Mouse (Mus musculus) cortical plate, adult 2 months (tissue): ENCODE data around the gene Rpl36a. TPM values are rescaled to one million over a fixed set of nuclear protein-coding genes. Genes with fewer than 3 reads are reported as not detected.
A peak's percentile ranks its signal among the peaks of the same experiment; 100 is the strongest.

Experiments
- H3K27ac ChIP-seq: fragments of 200-500 bp; 2 replicates; pipeline ENCODE4 v1.5.1; 2012; ENCODE audit warnings: low read length, control low read depth, inconsistent platforms; ENCODE audit not compliant: insufficient read depth
- H3K4me1 ChIP-seq: fragments of 200-500 bp; 2 replicates; pipeline ENCODE4 v1.6.1; 2011; ENCODE audit warnings: low read length; ENCODE audit not compliant: control insufficient read depth, insufficient read depth
- H3K4me3 ChIP-seq: fragments of 200-500 bp; 2 replicates; pipeline ENCODE4 v1.5.1; 2011; ENCODE audit warnings: mild to moderate bottlenecking, low read length, control low read depth; ENCODE audit not compliant: insufficient read depth
- CTCF ChIP-seq: fragments of 200-500 bp; IDR thresholded peaks from 2 replicates; pipeline ENCODE4 v1.5.1; 2011; ENCODE audit warnings: mild to moderate bottlenecking, control low read depth, low read length; ENCODE audit not compliant: insufficient read depth; ENCODE audit errors: extremely low read depth
- POLR2A ChIP-seq: fragments of 200-500 bp; IDR thresholded peaks from 2 replicates; pipeline ENCODE4 v1.6.1; 2011; ENCODE audit warnings: mild to moderate bottlenecking, low read length, control low read depth; ENCODE audit not compliant: insufficient read depth; ENCODE audit errors: extremely low read depth
- polyA plus RNA-seq: library from polyadenylated mRNA; depleted of rRNA; stranded (reverse); fragments of >200 nt; gene quantifications from 2 replicates; pipeline ENCODE4 v1.2.3, GENCODE M21; 2012

Rpl36a gene
- polyA plus RNA-seq, 1 experiment, result 541 TPM

DNA sequence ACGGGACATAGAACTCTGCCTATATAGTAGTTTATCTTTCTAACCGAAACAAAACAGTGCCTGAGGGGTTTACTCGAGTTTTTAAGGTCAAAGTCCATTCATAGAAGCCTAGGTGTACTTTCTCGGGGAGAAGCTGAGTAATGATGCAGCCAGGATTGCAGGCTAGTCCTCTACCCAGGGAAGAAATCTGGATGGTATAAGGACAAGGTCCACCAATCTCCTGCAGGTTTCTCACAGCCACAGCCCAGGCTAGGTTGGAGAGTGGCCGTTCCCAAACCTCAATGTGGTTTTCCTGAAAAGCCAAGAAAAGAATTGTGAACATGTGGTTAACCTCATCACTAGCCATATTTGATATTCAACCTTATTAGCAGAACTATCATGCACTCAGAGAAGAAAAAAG is 4.4 kb downstream of the Rpl36a start:
- Histone ChIP-seq H3K4me1 (no peaks in the 10 kb centered on the region), H3K4me3 (no peak overlapping the region), H3K27ac (no peak overlapping the region)
- TF ChIP-seq CTCF (no peak), POLR2A (no peak)

DNA sequence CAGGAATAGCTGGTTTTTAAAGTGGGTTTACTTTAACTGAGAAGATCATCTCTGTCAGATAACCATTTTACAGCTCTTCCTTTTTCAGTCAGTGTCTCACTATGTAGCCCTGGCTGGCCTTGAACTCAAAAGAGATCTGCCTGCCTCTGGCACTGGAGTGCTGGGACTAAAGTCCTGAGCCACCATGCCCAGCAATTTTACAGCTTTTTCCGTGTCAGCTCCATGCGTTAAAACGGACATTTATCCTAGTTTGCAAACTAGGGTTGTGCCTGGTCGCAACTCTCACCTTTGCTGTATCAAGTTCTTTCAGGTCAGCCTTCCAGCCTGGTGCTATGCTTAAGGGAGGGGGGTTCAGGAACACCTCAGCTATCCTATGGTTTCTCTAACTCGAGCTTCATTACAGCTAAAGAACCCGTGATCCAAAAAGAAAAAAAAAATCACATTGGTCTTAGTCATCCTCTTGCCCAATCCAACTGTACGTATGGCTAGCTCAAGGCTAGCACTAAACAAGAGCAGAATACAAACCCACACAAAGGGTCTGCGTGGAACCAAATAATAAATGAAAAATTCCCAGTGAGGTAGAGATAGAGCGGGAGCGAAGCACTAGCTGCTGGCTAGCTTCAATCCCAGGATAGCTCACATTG is 14.6 kb downstream of the Rpl36a start:
- Histone ChIP-seq H3K27ac (no peak overlapping the region; the same call in 1 of the 2 replicates), H3K4me1 (no peaks in the 10 kb centered on the region; the same call in 1 of the 2 replicates), H3K4me3 (peak overlapping the region; percentile 46)
- TF ChIP-seq POLR2A (no peak), CTCF (no peak)

DNA sequence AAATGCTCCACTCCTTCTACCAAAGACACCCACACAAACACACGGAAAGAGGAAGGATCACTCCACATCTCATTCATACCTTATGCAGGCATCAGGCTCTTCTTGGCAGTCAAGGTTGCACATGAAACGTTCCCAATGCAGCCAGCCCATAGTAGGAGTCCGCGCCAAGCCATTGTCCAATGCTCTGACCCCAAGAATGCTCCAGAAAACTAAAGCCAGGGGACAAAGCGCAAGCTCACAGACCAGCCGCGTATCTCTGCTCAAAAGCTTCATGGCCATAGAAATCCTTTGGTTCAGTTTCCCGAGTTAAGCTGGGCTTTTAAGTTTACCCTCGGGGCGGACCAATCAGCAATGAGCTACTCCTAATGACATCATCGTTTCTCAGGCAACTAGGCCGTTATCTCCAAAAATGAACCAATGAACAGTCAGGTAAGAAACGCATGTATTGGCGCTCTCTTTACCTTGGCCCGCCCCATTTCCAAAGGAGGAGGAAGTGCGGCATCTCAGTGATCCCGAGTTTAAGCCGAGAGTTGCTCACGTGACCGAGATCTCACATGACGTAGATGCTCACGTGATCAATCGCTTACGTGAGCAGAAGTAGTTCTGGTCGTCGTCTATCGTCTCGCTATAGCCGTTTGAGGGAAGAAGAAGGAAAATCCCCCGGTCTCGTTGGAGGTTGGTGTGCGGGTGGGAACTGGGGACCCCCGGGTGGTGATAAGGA is 15.4 kb downstream of the Rpl36a start, which contains the start of the genes Gla and Hnrnph2:
TSS of gene Gla (minus strand) at position 467 of the 721 bp plus-strand sequence.
TSS of gene Hnrnph2 (plus strand) at position 521 of the 721 bp plus-strand sequence.
- Histone ChIP-seq H3K27ac (no peak within 1 kb of the TSS; the same call in 1 of the 2 replicates), H3K4me1 (no peaks in the 10 kb centered on the region; the same call in 1 of the 2 replicates), H3K4me3 (peak within 1 kb of the TSS; percentile 46)
- peak; percentile 74 for TF ChIP-seq POLR2A
- no peak for TF ChIP-seq CTCF

DNA sequence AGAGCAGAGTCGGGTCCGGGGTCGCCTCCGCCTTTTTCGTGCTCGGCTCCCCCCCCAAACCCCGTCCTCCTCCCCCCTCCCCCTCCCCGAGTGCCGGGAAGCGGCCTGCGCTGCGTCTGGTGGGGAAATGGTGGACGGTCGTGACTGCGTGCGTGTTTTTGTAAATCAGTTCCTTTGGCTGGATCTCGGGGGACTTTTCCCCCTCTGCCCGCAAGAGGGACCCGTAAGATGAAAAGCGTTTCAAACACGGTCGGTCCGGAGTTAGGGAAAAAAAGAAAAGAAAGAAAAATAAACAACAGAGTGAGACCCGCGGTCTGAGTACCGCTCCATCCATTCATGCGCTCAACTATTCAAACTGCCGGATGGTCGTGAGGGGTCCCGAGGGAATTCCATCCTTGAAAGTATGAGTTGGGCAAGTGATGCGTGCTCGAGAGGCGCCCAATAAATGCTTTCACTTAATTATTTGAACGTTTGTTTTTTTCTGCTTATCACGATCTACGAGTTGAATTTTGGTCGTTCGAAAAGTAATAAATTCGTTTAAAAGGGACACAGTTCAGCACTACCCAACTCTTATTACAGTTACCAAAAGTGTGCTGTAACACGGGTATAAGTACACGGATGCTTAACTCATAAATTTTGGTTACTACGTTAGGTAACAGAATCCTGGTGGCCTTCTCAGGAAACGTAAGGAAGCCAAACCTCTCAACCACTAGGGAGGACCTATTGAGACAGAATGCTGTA is 16.1 kb downstream of the Rpl36a start:
- Histone ChIP-seq H3K4me1 (no peaks in the 10 kb centered on the region; the same call in 1 of the 2 replicates), H3K27ac (no peak overlapping the region), H3K4me3 (peak overlapping the region; percentile 46)
- TF ChIP-seq CTCF, result no peak
- no peak for TF ChIP-seq POLR2A

DNA sequence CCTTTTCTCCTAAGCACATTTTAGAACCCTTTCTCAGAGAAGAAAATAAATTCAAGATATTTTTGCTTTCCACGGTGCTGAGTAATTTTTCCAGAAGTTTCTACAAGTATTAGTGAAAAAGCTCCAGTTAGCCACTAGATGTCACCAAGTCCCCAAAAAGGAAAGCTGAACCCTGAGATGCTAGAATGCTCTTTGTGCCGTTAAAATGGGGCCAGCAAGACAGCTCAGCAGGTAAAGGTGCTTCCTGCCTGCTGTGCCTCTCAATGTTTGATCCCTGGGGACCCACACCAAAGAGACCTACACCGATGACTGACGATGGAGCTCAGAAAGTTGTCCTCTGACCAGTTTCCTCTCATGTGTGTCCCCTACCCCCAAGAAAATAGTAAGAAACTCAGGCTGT is 24.0 kb downstream of the Rpl36a start:
- Histone ChIP-seq H3K4me1 (no peaks in the 10 kb centered on the region), H3K4me3 (no peak overlapping the region), H3K27ac (no peak overlapping the region)
- TF ChIP-seq POLR2A, result no peak
- peak; percentile 41 for TF ChIP-seq CTCF

DNA sequence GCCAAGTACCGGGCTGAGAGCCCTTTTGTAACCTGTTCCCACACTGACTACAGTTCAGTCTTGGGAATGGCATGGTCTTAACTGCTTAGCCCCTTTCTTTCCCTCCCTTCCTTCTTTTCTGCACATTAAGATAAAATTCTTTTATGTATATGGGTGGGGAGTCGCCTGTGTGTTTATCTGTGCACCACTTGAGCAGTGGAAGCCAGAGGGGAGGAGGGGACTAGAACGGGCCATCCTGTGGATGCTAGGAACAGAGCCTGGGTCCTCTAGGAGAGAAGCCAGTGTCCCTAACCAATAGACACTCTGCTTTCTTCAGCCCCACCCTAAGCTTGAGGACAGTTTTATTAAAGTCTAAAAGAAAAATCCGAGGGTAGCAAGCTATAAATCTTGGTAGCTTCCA is 25.5 kb downstream of the Rpl36a start:
- Histone ChIP-seq H3K27ac (no peak overlapping the region), H3K4me3 (no peak overlapping the region), H3K4me1 (no peaks in the 10 kb centered on the region)
- TF ChIP-seq CTCF, result no peak
- no peak for TF ChIP-seq POLR2A

DNA sequence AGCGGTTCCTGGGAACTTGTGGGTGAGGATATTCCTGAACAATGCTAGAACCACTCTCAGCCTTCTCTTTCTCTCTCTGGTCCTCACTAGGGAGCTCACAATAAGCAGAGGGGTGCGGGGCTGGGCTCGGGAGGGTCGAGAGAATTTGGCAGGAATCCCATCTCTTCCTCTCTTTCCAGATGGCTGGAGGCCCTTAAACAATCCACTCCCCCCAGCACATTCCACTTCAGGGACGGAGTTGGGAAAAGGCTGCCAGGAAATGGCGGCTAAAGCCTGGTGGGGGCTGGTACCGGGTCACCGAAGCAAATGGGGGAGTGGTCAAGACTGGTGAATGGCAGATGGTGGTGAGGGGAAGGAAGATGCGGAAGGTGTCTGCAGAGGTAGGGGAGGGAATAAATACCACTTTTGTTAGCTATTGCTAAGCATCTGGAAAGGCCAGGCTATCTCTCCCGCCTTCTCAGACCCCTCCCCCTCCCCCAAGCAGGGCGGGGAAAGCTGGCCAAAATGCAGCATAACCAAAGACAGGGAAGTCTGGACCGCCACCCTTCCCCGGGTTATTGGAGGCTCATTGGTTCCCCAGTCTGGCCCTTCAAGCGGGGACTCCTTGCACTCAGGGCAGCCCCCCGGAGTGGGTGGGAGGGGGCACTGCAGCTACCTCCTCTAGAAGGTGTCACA is 27.0 kb downstream of the Rpl36a start:
- Histone ChIP-seq H3K4me1 (no peaks in the 10 kb centered on the region), H3K4me3 (peak overlapping the region; percentile 43), H3K27ac (peak overlapping the region; percentile 42; the same call in 1 of the 2 replicates)
- TF ChIP-seq POLR2A (no peak), CTCF (no peak)

DNA sequence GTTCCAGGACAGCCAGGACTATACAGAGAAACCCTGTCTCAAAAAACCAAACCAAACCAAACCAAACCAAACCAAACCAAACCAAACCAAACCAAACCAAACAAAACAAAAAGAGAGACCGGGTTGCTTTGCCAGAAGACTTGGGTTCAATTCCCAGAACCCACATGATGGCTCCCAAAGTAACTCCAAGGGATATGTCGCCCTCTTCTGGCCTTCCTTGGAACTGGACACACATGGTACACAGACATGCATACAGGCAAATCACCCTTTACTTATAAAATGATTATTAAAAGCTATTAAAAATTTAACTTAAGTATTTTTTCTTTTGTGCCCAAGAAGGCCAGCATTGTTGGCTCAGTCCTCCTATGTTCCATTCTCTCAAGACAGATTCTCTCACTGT is 28.9 kb downstream of the Rpl36a start:
- H3K4me3 ChIP-seq, result no peak overlapping the region
- TF ChIP-seq POLR2A (no peak), CTCF (no peak)
- H3K4me1 ChIP-seq, result no peaks in the 10 kb centered on the region
- no peak overlapping the region for H3K27ac ChIP-seq

DNA sequence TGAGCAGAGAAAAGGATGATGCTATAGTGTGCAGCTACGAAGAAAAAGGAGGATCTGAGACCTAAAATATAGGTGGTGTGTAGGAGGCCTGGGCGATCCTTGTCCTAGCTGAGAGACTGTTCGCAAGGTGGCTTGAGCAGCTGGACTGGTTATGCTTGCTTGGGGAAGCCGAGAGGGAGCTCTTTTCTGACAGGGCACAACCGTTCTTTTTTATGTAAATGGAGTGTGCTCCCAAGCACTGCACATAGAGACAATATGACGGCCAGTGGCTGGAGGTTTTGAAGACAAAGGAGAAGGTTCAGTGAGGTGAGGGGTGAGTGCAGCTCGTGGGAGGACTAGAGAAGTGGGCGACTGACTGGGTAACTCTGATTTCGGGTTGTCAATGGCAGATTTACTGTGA is 34.2 kb downstream of the Rpl36a start:
- Histone ChIP-seq H3K4me3 (no peak overlapping the region), H3K27ac (no peak overlapping the region), H3K4me1 (no peaks in the 10 kb centered on the region)
- TF ChIP-seq POLR2A (no peak), CTCF (no peak)
